Mouse (Mus musculus): ENCODE measurements at regions not wholly inside any gene's neighbourhood (a gene's known extent, or its start where the extent isn't known, plus 50 kb on each side); places are given as distances from the start of the nearest gene placed in this dataset.
A peak's percentile ranks its signal among the peaks of the same experiment; 100 is the strongest.

GRCm38 (mm10) chr13:25392770-25393290 is 122.5 kb upstream of the Nrsn1 start:
- Histone ChIP-seq H3K4me3 (ENCODE audit: control insufficient read depth, low read depth, low read length) (no peak overlapping the region), H3K27ac (ENCODE audit: control insufficient read depth, insufficient read depth, low read depth, low read length) (no peak overlapping the region), H3K4me1 (ENCODE audit: control insufficient read depth, insufficient read depth, low read length) (no peaks in the 10 kb centered on the region), H3K36me3 (ENCODE audit: control insufficient read depth, insufficient read depth, low read length) (no peaks in the 10 kb centered on the region), H3K27me3 (ENCODE audit: control insufficient read depth, insufficient read depth, low read length) (no peaks in the 10 kb centered on the region)
- TF ChIP-seq POLR2A (IDR thresholded peaks at IDR 0.05; ENCODE audit: control insufficient read depth, low read depth, low read length) = no peak

DNA sequence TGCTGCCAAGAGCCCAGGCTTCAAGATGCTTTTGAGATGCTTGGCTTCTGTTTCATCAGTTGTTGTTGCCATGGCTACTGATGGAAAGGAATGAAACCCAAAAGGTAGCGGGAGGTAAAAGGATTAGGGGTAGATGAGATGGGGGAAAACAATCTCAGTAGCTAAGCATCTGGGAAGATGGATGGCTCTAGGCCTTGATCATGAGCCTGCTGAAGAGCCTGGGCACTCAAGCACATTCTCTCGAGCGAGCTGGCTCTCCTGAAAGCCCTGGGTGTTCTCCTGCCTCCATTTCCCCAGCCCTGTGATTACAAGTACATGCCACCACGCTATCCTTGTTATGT is 92.3 kb upstream of the Nrsn1 start:
- Histone ChIP-seq H3K27me3 (ENCODE audit: control insufficient read depth, insufficient read depth, low read length) (no peaks in the 10 kb centered on the region), H3K4me3 (ENCODE audit: control insufficient read depth, low read depth, low read length) (no peak overlapping the region), H3K36me3 (ENCODE audit: control insufficient read depth, insufficient read depth, low read length) (no peaks in the 10 kb centered on the region), H3K4me1 (ENCODE audit: control insufficient read depth, insufficient read depth, low read length) (no peaks in the 10 kb centered on the region), H3K27ac (ENCODE audit: control insufficient read depth, insufficient read depth, low read depth, low read length) (no peak overlapping the region)
- TF ChIP-seq CTCF (IDR thresholded peaks at IDR 0.05; ENCODE audit: control insufficient read depth, insufficient read depth, insufficient replicate concordance, low read depth, low read length) (no peak), POLR2A (IDR thresholded peaks at IDR 0.05; ENCODE audit: control insufficient read depth, low read depth, low read length) (no peak)

- Histone ChIP-seq H3K4me1 (ENCODE audit: control insufficient read depth, insufficient read depth, low read length) (no peaks in the 10 kb centered on the region), H3K4me3 (ENCODE audit: control insufficient read depth, low read depth, low read length) (no peak overlapping the region), H3K36me3 (ENCODE audit: control insufficient read depth, insufficient read depth, low read length) (no peaks in the 10 kb centered on the region), H3K27ac (ENCODE audit: control insufficient read depth, insufficient read depth, low read depth, low read length) (no peak overlapping the region), H3K27me3 (ENCODE audit: control insufficient read depth, insufficient read depth, low read length) (no peaks in the 10 kb centered on the region)
- TF ChIP-seq CTCF (IDR thresholded peaks at IDR 0.05; ENCODE audit: control insufficient read depth, insufficient read depth, insufficient replicate concordance, low read depth, low read length) = no peak
- TF ChIP-seq POLR2A (IDR thresholded peaks at IDR 0.05; ENCODE audit: control insufficient read depth, low read depth, low read length) = no peak
These were observed 91.7 kb upstream of the Nrsn1 start for GRCm38 (mm10) chr13:25361850-25362626.

- no peak overlapping the region for H3K27ac ChIP-seq (ENCODE audit: control insufficient read depth, insufficient read depth, low read depth, low read length)
- no peaks in the 10 kb centered on the region for H3K36me3 ChIP-seq (ENCODE audit: control insufficient read depth, insufficient read depth, low read length)
- H3K27me3 ChIP-seq (ENCODE audit: control insufficient read depth, insufficient read depth, low read length) = no peaks in the 10 kb centered on the region
- H3K4me1 ChIP-seq (ENCODE audit: control insufficient read depth, insufficient read depth, low read length) = no peaks in the 10 kb centered on the region
- H3K4me3 ChIP-seq (ENCODE audit: control insufficient read depth, low read depth, low read length) = no peak overlapping the region
- TF ChIP-seq POLR2A (IDR thresholded peaks at IDR 0.05; ENCODE audit: control insufficient read depth, low read depth, low read length) = no peak
These were observed 77.3 kb upstream of the Nrsn1 start for GRCm38 (mm10) chr13:25347558-25347957.

DNA sequence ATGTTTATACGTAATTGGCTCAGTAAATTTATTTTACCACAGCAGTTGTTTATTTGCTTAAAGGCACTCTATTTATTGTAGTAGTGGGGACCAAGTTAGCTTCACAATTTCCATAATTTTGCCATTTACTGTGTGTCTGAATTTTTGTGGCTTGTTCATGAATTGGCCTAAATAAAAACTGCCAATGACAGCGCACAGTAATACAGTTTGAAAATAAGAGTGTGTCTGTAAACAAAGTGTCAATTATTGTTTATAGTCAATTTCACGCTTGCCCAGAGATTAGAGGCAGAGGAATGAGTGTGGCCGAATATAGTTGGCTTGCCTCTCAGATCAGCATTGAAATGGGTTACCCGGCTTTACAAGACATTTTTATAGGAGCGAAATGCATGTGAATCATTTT is 73.0 kb upstream of the Nrsn1 start:
- H3K27ac ChIP-seq (ENCODE audit: control insufficient read depth, insufficient read depth, low read depth, low read length) = no peak overlapping the region
- no peaks in the 10 kb centered on the region for H3K27me3 ChIP-seq (ENCODE audit: control insufficient read depth, insufficient read depth, low read length)
- no peak overlapping the region for H3K4me3 ChIP-seq (ENCODE audit: control insufficient read depth, low read depth, low read length)
- H3K36me3 ChIP-seq (ENCODE audit: control insufficient read depth, insufficient read depth, low read length) = no peaks in the 10 kb centered on the region
- TF ChIP-seq POLR2A (IDR thresholded peaks at IDR 0.05; ENCODE audit: control insufficient read depth, low read depth, low read length) (no peak), CTCF (IDR thresholded peaks at IDR 0.05; ENCODE audit: control insufficient read depth, insufficient read depth, insufficient replicate concordance, low read depth, low read length) (no peak)
- H3K4me1 ChIP-seq (ENCODE audit: control insufficient read depth, insufficient read depth, low read length) = no peaks in the 10 kb centered on the region

DNA sequence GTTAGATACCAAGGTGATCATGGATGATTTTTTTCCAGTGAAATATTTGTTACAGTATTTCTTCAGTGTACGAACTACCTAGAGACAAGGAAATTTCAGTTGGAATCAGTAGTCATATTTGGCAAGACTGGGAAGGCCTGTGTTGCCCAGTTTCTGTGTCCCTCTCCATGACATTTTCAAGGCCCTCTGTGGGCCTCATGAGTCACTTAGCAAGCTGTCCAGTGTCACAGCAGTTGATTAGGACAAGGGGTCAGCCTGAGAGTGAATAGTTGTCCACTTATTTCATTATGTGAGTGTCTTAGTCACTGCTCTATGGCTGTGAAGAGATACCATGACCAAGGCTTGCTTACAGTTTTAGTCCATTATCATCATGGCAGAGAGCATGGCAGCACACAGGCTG is 71.5 kb upstream of the Nrsn1 start:
- H3K36me3 ChIP-seq (ENCODE audit: control insufficient read depth, insufficient read depth, low read length) = no peaks in the 10 kb centered on the region
- no peaks in the 10 kb centered on the region for H3K27me3 ChIP-seq (ENCODE audit: control insufficient read depth, insufficient read depth, low read length)
- no peaks in the 10 kb centered on the region for H3K4me1 ChIP-seq (ENCODE audit: control insufficient read depth, insufficient read depth, low read length)
- TF ChIP-seq CTCF (IDR thresholded peaks at IDR 0.05; ENCODE audit: control insufficient read depth, insufficient read depth, insufficient replicate concordance, low read depth, low read length) (no peak), POLR2A (IDR thresholded peaks at IDR 0.05; ENCODE audit: control insufficient read depth, low read depth, low read length) (no peak)
- no peak overlapping the region for H3K4me3 ChIP-seq (ENCODE audit: control insufficient read depth, low read depth, low read length)
- H3K27ac ChIP-seq (ENCODE audit: control insufficient read depth, insufficient read depth, low read depth, low read length) = no peak overlapping the region

- Histone ChIP-seq H3K27me3 (ENCODE audit: control insufficient read depth, insufficient read depth, low read length) (no peaks in the 10 kb centered on the region), H3K4me1 (ENCODE audit: control insufficient read depth, insufficient read depth, low read length) (no peaks in the 10 kb centered on the region), H3K4me3 (ENCODE audit: control insufficient read depth, low read depth, low read length) (no peak overlapping the region), H3K27ac (ENCODE audit: control insufficient read depth, insufficient read depth, low read depth, low read length) (no peak overlapping the region), H3K36me3 (ENCODE audit: control insufficient read depth, insufficient read depth, low read length) (no peaks in the 10 kb centered on the region)
- no peak for TF ChIP-seq POLR2A (IDR thresholded peaks at IDR 0.05; ENCODE audit: control insufficient read depth, low read depth, low read length)
- TF ChIP-seq CTCF (IDR thresholded peaks at IDR 0.05; ENCODE audit: control insufficient read depth, insufficient read depth, insufficient replicate concordance, low read depth, low read length) = peak; percentile 45; the same call in 1 of the 2 replicates
These were observed 63.5 kb upstream of the Nrsn1 start for GRCm38 (mm10) chr13:25333803-25334202.
